Mouse (Mus musculus) left cerebral cortex, adult 18-20 months (tissue): ENCODE measurements at regions not wholly inside any gene's neighbourhood (a gene's known extent, or its start where the extent isn't known, plus 50 kb on each side); places are given as distances from the start of the nearest gene placed in this dataset.
A peak's percentile ranks its signal among the peaks of the same experiment; 100 is the strongest.

Experiments
- DNase-seq, 2 experiments: peaks; one replicate each; pipeline ENCODE4 v3.0.0; 2021 to 2022; ENCODE audit warnings: low spot score in 2 of 2, mixed read lengths in 1 of 2

GRCm38 (mm10) chr4:45746451-45746850, 52.4 kb upstream of the Aldh1b1 start:
- DNase-seq = no peak

- DNase-seq = no peak
Measured at GRCm38 (mm10) chr4:45745746-45746145, 53.1 kb upstream of the Aldh1b1 start.

GRCm38 (mm10) chr4:45744849-45745407, 53.9 kb upstream of the Aldh1b1 start:
- DNase-seq = no peak

- DNase-seq = no peak
Measured at GRCm38 (mm10) chr4:45740779-45741365, 58.0 kb upstream of the Aldh1b1 start.

- no peak for DNase-seq
Measured at GRCm38 (mm10) chr4:45740319-45740718, 58.5 kb upstream of the Aldh1b1 start.

- DNase-seq = no peak
Measured at GRCm38 (mm10) chr4:45739696-45740095, 59.1 kb upstream of the Aldh1b1 start.

GRCm38 (mm10) chr4:45739168-45739567, 59.7 kb upstream of the Aldh1b1 start:
- no peak for DNase-seq

- no peak for DNase-seq
Measured at GRCm38 (mm10) chr4:45738746-45739145, 60.1 kb upstream of the Aldh1b1 start.

GRCm38 (mm10) chr4:45736215-45736815, 62.5 kb upstream of the Aldh1b1 start:
- DNase-seq = no peak

- DNase-seq = no peak
Measured at GRCm38 (mm10) chr4:45734011-45734410, 64.8 kb upstream of the Aldh1b1 start.

- peak in 1 of 2 experiments; percentile 9 for DNase-seq
Measured at GRCm38 (mm10) chr4:45730862-45731831, 67.7 kb upstream of the Aldh1b1 start.

GRCm38 (mm10) chr4:45729801-45730200, 69.0 kb upstream of the Aldh1b1 start:
- no peak for DNase-seq

- no peak for DNase-seq
Measured at GRCm38 (mm10) chr4:45728825-45729224, 70.0 kb upstream of the Aldh1b1 start.

GRCm38 (mm10) chr4:45727915-45728314, 70.9 kb upstream of the Aldh1b1 start:
- DNase-seq = no peak

GRCm38 (mm10) chr4:45727474-45727873, 71.3 kb upstream of the Aldh1b1 start:
- no peak for DNase-seq

GRCm38 (mm10) chr4:45726783-45727182, 72.0 kb upstream of the Aldh1b1 start:
- no peak for DNase-seq

- no peak for DNase-seq
Measured at GRCm38 (mm10) chr4:45725055-45725910, 73.5 kb upstream of the Aldh1b1 start.

- no peak for DNase-seq
Measured at GRCm38 (mm10) chr4:45720352-45720751, 78.5 kb upstream of the Aldh1b1 start.

GRCm38 (mm10) chr4:45719564-45719963, 79.3 kb upstream of the Aldh1b1 start:
- DNase-seq = no peak

GRCm38 (mm10) chr4:45715878-45716277, 82.9 kb upstream of the Aldh1b1 start:
- no peak for DNase-seq
